ENCODE assay signal across 8 mouse cellular contexts in the genomic region with DNA sequence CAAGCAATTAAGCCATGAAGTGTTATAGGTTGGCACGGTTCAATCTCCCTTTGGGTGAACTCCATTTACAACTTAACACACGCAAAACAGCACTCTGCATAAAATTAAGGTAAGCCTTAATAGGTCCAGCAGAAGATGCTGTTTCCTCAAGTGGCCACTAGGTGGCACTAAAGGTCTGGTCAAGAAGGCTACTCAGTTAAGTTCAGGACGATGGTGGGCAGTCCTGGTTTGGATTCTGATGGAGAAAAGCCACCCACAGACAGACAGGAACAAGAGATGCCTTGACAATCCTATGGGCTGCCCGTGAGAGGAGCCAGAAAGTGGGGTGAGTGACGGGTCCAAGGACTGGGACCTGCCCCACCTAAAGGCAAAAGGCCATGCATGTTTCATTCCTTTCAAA. TPM values are rescaled to one million over a fixed set of nuclear protein-coding genes. Genes with fewer than 3 reads are reported as not detected.
DNase-seq lines count a peak whose midpoint lies in the region; ATAC-seq and TF ChIP-seq lines count a peak whose summit lies in the region.

No protein-coding gene starts in this region.

- no peak overlapping the region for H3K4me3 ChIP-seq in intestine, postnatal 0 days (ENCODE audit: low read depth, low read length)
- no peak overlapping the region for H3K4me3 ChIP-seq in limb, embryonic 13.5 days

- H3K36me3 ChIP-seq in intestine, postnatal 0 days (ENCODE audit: control insufficient read depth, insufficient read depth): no peaks in the 10 kb centered on the region
- H3K36me3 ChIP-seq in limb, embryonic 13.5 days: no peaks in the 10 kb centered on the region
- no peaks in the 10 kb centered on the region for H3K36me3 ChIP-seq in splenic B cell, adult 2 months (ENCODE audit: control insufficient read depth, insufficient read depth, low read length, poor library complexity, severe bottlenecking)

- no peaks in the 10 kb centered on the region for H3K4me1 ChIP-seq in intestine, postnatal 0 days (replicated peaks; ENCODE audit: control insufficient read depth, insufficient read depth, low read length)
- no peaks in the 10 kb centered on the region for H3K4me1 ChIP-seq in limb, embryonic 13.5 days

- H3K4me2 ChIP-seq in intestine, postnatal 0 days (replicated peaks; ENCODE audit: low read depth): no peak overlapping the region
- H3K4me2 ChIP-seq in limb, embryonic 13.5 days (replicated peaks): no peak overlapping the region

- no peak overlapping the region for H3K9ac ChIP-seq in intestine, postnatal 0 days (ENCODE audit: low read depth, low read length)
- H3K9ac ChIP-seq in limb, embryonic 13.5 days: no peak overlapping the region

- WGBS in intestine, postnatal 0 days: 2% methylated on average over 5 of the region's 5 CpGs
- WGBS in limb, embryonic 13.5 days: 5% methylated on average over 5 of the region's 5 CpGs

- TF ChIP-seq CTCF in intestine, postnatal 0 days (IDR thresholded peaks at IDR 0.05; ENCODE audit: low read depth): peak; percentile 96

- H3K27me3 ChIP-seq in intestine, postnatal 0 days (replicated peaks; ENCODE audit: control insufficient read depth, insufficient read depth, low read length): no peaks in the 10 kb centered on the region
- H3K27me3 ChIP-seq in limb, embryonic 13.5 days: no peaks in the 10 kb centered on the region
- H3K27me3 ChIP-seq in splenic B cell, adult 2 months (ENCODE audit: control insufficient read depth, insufficient read depth, low read length, poor library complexity, severe bottlenecking): no peaks in the 10 kb centered on the region

- H3K27ac ChIP-seq in intestine, postnatal 0 days (ENCODE audit: low read depth, low read length): no peak overlapping the region
- H3K27ac ChIP-seq in limb, embryonic 13.5 days: no peak overlapping the region

- H3K9me3 ChIP-seq in intestine, postnatal 0 days (ENCODE audit: control insufficient read depth): no peaks in the 10 kb centered on the region
- H3K9me3 ChIP-seq in limb, embryonic 13.5 days: no peaks in the 10 kb centered on the region

- peak; percentile 88 for ATAC-seq in granulocyte monocyte progenitor cell, adult 5-6 weeks (replicated peaks; ENCODE audit: poor library complexity, severe bottlenecking)
- peak; percentile 28 for ATAC-seq in intestine, postnatal 0 days
- peak; percentile 78 for ATAC-seq in limb, embryonic 13.5 days (ENCODE audit: low FRiP score, low read depth)

- DNase-seq in 3134 (ENCODE audit: extremely low read depth, insufficient read length, low spot score) (peak; percentile 37), adipocyte (ENCODE audit: low spot score) (peak; percentile 74)
- DNase-seq in embryo, embryonic 10.5 days (ENCODE audit: low spot score): peak; percentile 90
- DNase-seq in natural killer cell, adult 2 months (ENCODE audit: low spot score in 2 of 2): peak; percentile 51 to 72
- peak; percentile 90 for DNase-seq in splenic B cell, adult 2 months (ENCODE audit: low read depth, low spot score)

RNA-seq across cellular contexts. Expression of gene Dnmt3l, which starts 13.6 kb away (rescaled TPM):
- 0.45 TPM in 1 of 2 replicates, not detected in the other for total RNA-seq in granulocyte monocyte progenitor cell, adult 5-6 weeks (2014; fragmentation: Nextera tagmentation)
- total RNA-seq in granulocyte monocyte progenitor cell, adult 5-6 weeks (2017): 0.67 and 1.6 TPM in 2 replicates
- polyA plus RNA-seq in intestine, postnatal 0 days (2015; fragmentation: Nextera tagmentation; extraction: Ambion mirVana): 0.14 and 0.31 TPM in 2 replicates
- 0.17 TPM in 1 of 2 replicates, not detected in the other for polyA plus RNA-seq in limb, embryonic 13.5 days (2015; fragmentation: Nextera tagmentation; extraction: Ambion mirVana)

RNA-seq across cellular contexts. Expression of gene Aire, which starts 15.3 kb away (rescaled TPM):
- total RNA-seq in granulocyte monocyte progenitor cell, adult 5-6 weeks (2014; fragmentation: Nextera tagmentation): 1.0 TPM in 1 of 2 replicates, not detected in the other
- not detected in 2 replicates for total RNA-seq in granulocyte monocyte progenitor cell, adult 5-6 weeks (2017)
- polyA plus RNA-seq in intestine, postnatal 0 days (2015; fragmentation: Nextera tagmentation; extraction: Ambion mirVana): 0.04 TPM in 1 of 2 replicates, not detected in the other
- 0.99 and 1.0 TPM in 2 replicates for polyA plus RNA-seq in limb, embryonic 13.5 days (2015; fragmentation: Nextera tagmentation; extraction: Ambion mirVana)

RNA-seq across cellular contexts. Expression of gene Pfkl, which starts 18.2 kb away (rescaled TPM):
- total RNA-seq in granulocyte monocyte progenitor cell, adult 5-6 weeks (2014; fragmentation: Nextera tagmentation): 30.6 and 39.4 TPM in 2 replicates
- total RNA-seq in granulocyte monocyte progenitor cell, adult 5-6 weeks (2017): 39.6 and 43.5 TPM in 2 replicates
- 42.3 and 51.1 TPM in 2 replicates for polyA plus RNA-seq in intestine, postnatal 0 days (2015; fragmentation: Nextera tagmentation; extraction: Ambion mirVana)
- 158 and 160 TPM in 2 replicates for polyA plus RNA-seq in limb, embryonic 13.5 days (2015; fragmentation: Nextera tagmentation; extraction: Ambion mirVana)

RNA-seq across cellular contexts. Expression of gene Icosl, which starts 41.0 kb away (rescaled TPM):
- 7.4 and 8.5 TPM in 2 replicates for total RNA-seq in granulocyte monocyte progenitor cell, adult 5-6 weeks (2014; fragmentation: Nextera tagmentation)
- 0.57 and 2.9 TPM in 2 replicates for total RNA-seq in granulocyte monocyte progenitor cell, adult 5-6 weeks (2017)
- polyA plus RNA-seq in intestine, postnatal 0 days (2015; fragmentation: Nextera tagmentation; extraction: Ambion mirVana): 5.6 and 5.8 TPM in 2 replicates
- polyA plus RNA-seq in limb, embryonic 13.5 days (2015; fragmentation: Nextera tagmentation; extraction: Ambion mirVana): 3.8 and 3.9 TPM in 2 replicates

RNA-seq across cellular contexts. Expression of gene 1810043G02Rik, which starts 49.8 kb away (rescaled TPM):
- 8.8 and 9.1 TPM in 2 replicates for total RNA-seq in granulocyte monocyte progenitor cell, adult 5-6 weeks (2014; fragmentation: Nextera tagmentation)
- 7.4 and 9.9 TPM in 2 replicates for total RNA-seq in granulocyte monocyte progenitor cell, adult 5-6 weeks (2017)
- 8.5 and 8.6 TPM in 2 replicates for polyA plus RNA-seq in intestine, postnatal 0 days (2015; fragmentation: Nextera tagmentation; extraction: Ambion mirVana)
- 30.6 and 31.1 TPM in 2 replicates for polyA plus RNA-seq in limb, embryonic 13.5 days (2015; fragmentation: Nextera tagmentation; extraction: Ambion mirVana)

Comparison
In these comparisons a context has a peak if more than half of its experiments do, and no peak if none do; other contexts are left out.
1. DNase-seq: peak in every context shown above with its lines; median percentile 90 in embryo, embryonic 10.5 days; 90 in splenic B cell, adult 2 months; 74 in adipocyte; 62 in natural killer cell, adult 2 months; 37 in 3134.
2. ATAC-seq: peak in every context shown above with its lines; median percentile 88 in granulocyte monocyte progenitor cell, adult 5-6 weeks; 78 in limb, embryonic 13.5 days; 28 in intestine, postnatal 0 days.